Mouse (Mus musculus) midbrain, embryonic 12.5 days (tissue): ENCODE measurements around the gene Dazap1. TPM values are rescaled to one million over a fixed set of nuclear protein-coding genes. Genes with fewer than 3 reads are reported as not detected.
"Not testable (repeated sequence)": the region's sequence is repeated elsewhere in the genome, so short reads cannot be mapped to it uniquely, and the experiment has no call there.

Experiments used
- ATAC-seq: fragments of 200-750 bp; cut with Nextera tagmentation; 2 replicates; pipeline ENCODE4 v1.8.0; 2017; ENCODE audit warnings: low read depth, moderate TSS enrichment, moderate library complexity; ENCODE audit not compliant: low FRiP score
- H3K27ac ChIP-seq: fragments of 300-500 bp; sonication (generic); replicated peaks from 2 replicates; pipeline ENCODE4 v1.5.1; 2016; ENCODE audit warnings: mild to moderate bottlenecking
- H3K27me3 ChIP-seq: fragments of 300-500 bp; sonication (generic); 2 replicates; pipeline ENCODE4 v1.6.1; 2016; ENCODE audit warnings: mild to moderate bottlenecking
- H3K36me3 ChIP-seq: fragments of 300-500 bp; sonication (generic); 2 replicates; pipeline ENCODE4 v1.6.1; 2016
- H3K4me1 ChIP-seq: fragments of 300-500 bp; sonication (generic); 2 replicates; pipeline ENCODE4 v1.6.1; 2016
- H3K4me2 ChIP-seq: fragments of 300-500 bp; sonication (generic); replicated peaks from 2 replicates; pipeline ENCODE4 v1.6.1; 2016; ENCODE audit warnings: mild to moderate bottlenecking, moderate library complexity
- H3K4me3 ChIP-seq: fragments of 300-500 bp; sonication (generic); 2 replicates; pipeline ENCODE4 v1.5.1; 2016; ENCODE audit warnings: mild to moderate bottlenecking
- H3K9ac ChIP-seq: fragments of 300-500 bp; sonication (generic); replicated peaks from 2 replicates; pipeline ENCODE4 v1.6.1; 2016; ENCODE audit warnings: mild to moderate bottlenecking, moderate library complexity
- H3K9me3 ChIP-seq: fragments of 300-500 bp; sonication (generic); 2 replicates; pipeline ENCODE4 v1.6.1; 2016; ENCODE audit warnings: mild to moderate bottlenecking
- WGBS: fragments of 180-500 bp; shearing (Covaris S2); methylation state at CpG from one replicate; pipeline ENCODE4 v1.1.7; 2016; 5-methylcytosine and 5-hydroxymethylcytosine counted together
- polyA plus RNA-seq: library from polyadenylated mRNA; unstranded; fragments of >200 nt; fragmentation: Nextera tagmentation; extraction: Ambion mirVana; gene quantifications from 2 replicates; pipeline ENCODE4 v1.2.1, GENCODE M21; 2016

The Dazap1 gene
- 61.2 and 71.3 TPM in 2 replicates for polyA plus RNA-seq

- WGBS = under 1% methylated on average over 46 of the region's 49 CpGs
- Histone ChIP-seq H3K27ac (peak within 1 kb of the TSS; percentile 91), H3K9me3 (no peaks in the 10 kb centered on the region), H3K27me3 (no peaks in the 10 kb centered on the region; the same call in 1 of the 2 replicates), H3K4me2 (peak within 1 kb of the TSS; percentile 84), H3K36me3 (peaks cover 32% of the 10 kb centered on the region), H3K4me1 (peaks cover 42% of the 10 kb centered on the region), H3K9ac (peak within 1 kb of the TSS; percentile 66), H3K4me3 (peak within 1 kb of the TSS; percentile 44)
- ATAC-seq = peak; percentile 85
Measured at GRCm38 (mm10) chr10:80260642-80261584, at the start of gene Dazap1, which contains the start of gene Gamt. TSS of gene Dazap1 (plus strand) at chr10:80261486. TSS of gene Gamt (minus strand) at chr10:80261012.

GRCm38 (mm10) chr10:80211547-80212103 is 49.7 kb upstream of the Dazap1 start:
- H3K36me3 ChIP-seq, ATAC-seq, H3K4me2 ChIP-seq, H3K9me3 ChIP-seq, H3K27me3 ChIP-seq, H3K9ac ChIP-seq, H3K4me3 ChIP-seq, H3K27ac ChIP-seq: not testable (repeated sequence)
- peaks cover 43% of the 10 kb centered on the region for H3K4me1 ChIP-seq
- WGBS = 75% methylated on average over 7 of the region's 7 CpGs

DNA sequence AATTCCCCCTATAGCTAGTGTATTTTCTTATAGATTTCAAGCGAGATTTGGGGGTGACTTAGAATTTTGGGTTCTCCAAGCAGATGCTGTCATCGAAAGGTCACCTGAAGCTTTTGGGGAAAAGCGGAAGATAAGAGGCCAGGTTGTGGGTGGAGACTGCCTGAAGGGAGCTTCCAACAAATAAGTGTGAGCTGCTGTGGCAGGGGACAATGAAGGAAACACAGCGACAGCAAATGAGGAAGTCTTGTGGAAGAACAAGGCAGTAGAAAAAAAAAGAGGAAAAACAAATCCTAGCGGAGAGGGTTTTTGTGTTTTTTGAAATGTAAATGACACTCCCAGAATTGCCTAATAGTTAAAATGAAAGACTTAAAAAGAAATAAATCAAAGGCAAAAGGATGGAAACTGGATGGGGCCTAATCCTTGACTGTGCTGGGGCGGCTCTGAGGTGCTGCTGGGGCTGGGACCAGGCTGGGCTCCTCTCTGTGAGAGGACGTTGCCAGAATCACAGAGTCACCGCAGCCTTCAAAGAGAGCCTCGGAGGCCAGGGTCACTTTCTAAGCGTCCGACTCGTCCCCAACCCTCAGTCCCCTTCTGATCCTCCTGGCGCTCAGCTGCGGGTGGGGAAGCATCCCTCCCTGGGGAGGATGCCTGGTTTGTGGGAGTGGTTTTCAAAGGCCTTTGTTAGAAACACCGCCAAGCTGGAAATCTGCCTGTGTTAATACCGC is 46.1 kb upstream of the Dazap1 start:
- Histone ChIP-seq H3K9me3 (no peaks in the 10 kb centered on the region), H3K9ac (peak overlapping the region; percentile 41; the same call in 1 of the 2 replicates), H3K4me2 (no peak overlapping the region; the same call in 1 of the 2 replicates), H3K4me1 (peaks cover 17% of the 10 kb centered on the region), H3K4me3 (no peak overlapping the region), H3K36me3 (no peaks in the 10 kb centered on the region), H3K27ac (peak overlapping the region; percentile 80), H3K27me3 (no peaks in the 10 kb centered on the region)
- peak; percentile 71; the same call in 1 of the 2 replicates for ATAC-seq
- 10% methylated on average over 16 of the region's 16 CpGs for WGBS

DNA sequence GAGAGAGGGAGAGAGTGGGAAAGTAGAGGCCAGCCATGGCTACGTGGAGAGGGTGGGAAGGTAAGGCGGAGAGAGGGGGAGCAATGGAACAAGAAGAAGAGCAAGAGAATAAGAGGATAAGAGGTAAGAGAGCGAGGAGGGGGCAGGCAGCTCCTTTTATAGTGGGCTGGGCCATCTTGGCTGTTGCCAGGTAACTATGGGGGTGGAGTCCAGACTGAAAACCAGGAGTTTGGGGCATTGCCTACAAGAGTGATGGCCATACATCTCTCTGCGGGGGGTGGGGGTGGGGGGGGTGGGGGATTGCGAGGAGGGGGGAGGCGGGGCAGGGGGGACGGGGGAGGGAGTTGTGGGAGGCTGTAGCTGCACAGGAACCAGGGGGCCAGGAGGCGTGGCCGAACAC is 40.6 kb upstream of the Dazap1 start:
- Histone ChIP-seq H3K9ac (no peak overlapping the region), H3K4me2 (no peak overlapping the region), H3K4me3 (no peak overlapping the region), H3K27ac (no peak overlapping the region), H3K27me3 (0 out of 2 replicates have a peak, but pooled peaks cover 5% of the 10 kb centered on the region), H3K4me1 (peaks cover 15% of the 10 kb centered on the region), H3K9me3 (no peaks in the 10 kb centered on the region), H3K36me3 (no peaks in the 10 kb centered on the region)
- WGBS = 38% methylated on average over 7 of the region's 9 CpGs
- ATAC-seq = no peak

GRCm38 (mm10) chr10:80223137-80223536 is 38.1 kb upstream of the Dazap1 start:
- H3K9me3 ChIP-seq, H3K4me3 ChIP-seq, H3K4me2 ChIP-seq, H3K36me3 ChIP-seq, H3K27ac ChIP-seq, H3K27me3 ChIP-seq, H3K9ac ChIP-seq, ATAC-seq: not testable (repeated sequence)
- H3K4me1 ChIP-seq = peaks cover 31% of the 10 kb centered on the region
- WGBS = 87% methylated on average over 2 of the region's 2 CpGs

DNA sequence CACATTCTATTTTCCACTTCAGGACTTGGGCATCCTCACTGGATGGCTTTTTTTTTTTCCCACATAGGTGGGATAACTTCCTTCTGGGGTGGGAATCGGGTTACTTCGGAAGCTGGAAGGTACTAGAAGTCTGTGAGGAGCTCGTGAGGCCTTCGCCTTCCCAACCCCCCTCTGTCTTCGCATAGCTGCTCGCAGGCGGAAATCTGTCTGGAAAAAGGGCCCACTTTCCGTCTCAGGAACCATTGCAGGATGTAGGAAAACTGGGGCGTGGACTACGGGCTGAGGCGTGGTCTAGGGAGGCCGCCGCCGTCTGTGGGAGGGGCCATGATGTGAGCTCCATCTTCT is 35.2 kb upstream of the Dazap1 start:
- peaks cover 48% of the 10 kb centered on the region for H3K4me1 ChIP-seq

GRCm38 (mm10) chr10:80226416-80227165 is 34.7 kb upstream of the Dazap1 start, which contains the start of gene Mum1:
TSS of gene Mum1 (plus strand) at chr10:80226434.
- 1% methylated on average over 69 of the region's 75 CpGs for WGBS

More for the DNA sequence above, 35.2 kb upstream of the Dazap1 start:
- Histone ChIP-seq H3K27me3 (0 out of 2 replicates have a peak, but pooled peaks cover 3% of the 10 kb centered on the region), H3K4me3 (peak overlapping the region; percentile 89), H3K4me2 (peak overlapping the region; percentile 82), H3K36me3 (peaks cover 8% of the 10 kb centered on the region; the same call in 1 of the 2 replicates), H3K9me3 (no peaks in the 10 kb centered on the region), H3K27ac (peak overlapping the region; percentile 97), H3K9ac (peak overlapping the region; percentile 32; the same call in 1 of the 2 replicates)
- 0 out of 2 replicates have a peak, but pooled peaks have one; percentile 8 for ATAC-seq
- under 1% methylated on average over 14 of the region's 14 CpGs for WGBS

DNA sequence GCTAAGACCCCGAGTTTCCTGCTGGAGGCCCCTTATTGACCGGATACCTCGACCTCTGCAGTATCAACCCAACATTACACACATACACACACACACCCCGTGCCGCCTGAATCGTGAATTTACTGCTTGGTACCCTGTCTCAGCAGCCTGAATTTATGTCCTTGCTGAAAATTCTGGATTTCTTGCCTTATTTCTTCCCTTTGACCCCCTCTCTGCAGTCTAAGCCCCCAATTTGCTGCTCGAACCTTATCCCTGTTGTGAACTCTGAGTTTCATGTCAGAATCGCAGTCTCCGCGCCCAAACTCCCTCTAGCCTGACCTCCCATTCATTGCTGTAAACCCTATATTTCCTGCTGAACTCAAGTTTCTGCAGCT is 34.1 kb upstream of the Dazap1 start:
- H3K9me3 ChIP-seq = no peaks in the 10 kb centered on the region
- H3K4me1 ChIP-seq = peaks cover 46% of the 10 kb centered on the region
- peak overlapping the region; percentile 97 for H3K9ac ChIP-seq
- no peak for ATAC-seq
- peak overlapping the region; percentile 82 for H3K4me2 ChIP-seq
- peaks cover 14% of the 10 kb centered on the region for H3K36me3 ChIP-seq
- no peaks in the 10 kb centered on the region for H3K27me3 ChIP-seq
- peak overlapping the region; percentile 97 for H3K27ac ChIP-seq
- peak overlapping the region; percentile 89 for H3K4me3 ChIP-seq
- WGBS = 14% methylated on average over 10 of the region's 10 CpGs

More at GRCm38 (mm10) chr10:80226416-80227165, 34.7 kb upstream of the Dazap1 start, which contains the start of gene Mum1:
- Histone ChIP-seq H3K4me2 (peak within 1 kb of the TSS; percentile 82), H3K9ac (peak within 1 kb of the TSS; percentile 97), H3K27ac (peak within 1 kb of the TSS; percentile 97), H3K9me3 (no peaks in the 10 kb centered on the region), H3K27me3 (no peaks in the 10 kb centered on the region), H3K4me1 (peaks cover 45% of the 10 kb centered on the region), H3K36me3 (peaks cover 10% of the 10 kb centered on the region; the same call in 1 of the 2 replicates), H3K4me3 (peak within 1 kb of the TSS; percentile 89)
- ATAC-seq = peak; percentile 95

DNA sequence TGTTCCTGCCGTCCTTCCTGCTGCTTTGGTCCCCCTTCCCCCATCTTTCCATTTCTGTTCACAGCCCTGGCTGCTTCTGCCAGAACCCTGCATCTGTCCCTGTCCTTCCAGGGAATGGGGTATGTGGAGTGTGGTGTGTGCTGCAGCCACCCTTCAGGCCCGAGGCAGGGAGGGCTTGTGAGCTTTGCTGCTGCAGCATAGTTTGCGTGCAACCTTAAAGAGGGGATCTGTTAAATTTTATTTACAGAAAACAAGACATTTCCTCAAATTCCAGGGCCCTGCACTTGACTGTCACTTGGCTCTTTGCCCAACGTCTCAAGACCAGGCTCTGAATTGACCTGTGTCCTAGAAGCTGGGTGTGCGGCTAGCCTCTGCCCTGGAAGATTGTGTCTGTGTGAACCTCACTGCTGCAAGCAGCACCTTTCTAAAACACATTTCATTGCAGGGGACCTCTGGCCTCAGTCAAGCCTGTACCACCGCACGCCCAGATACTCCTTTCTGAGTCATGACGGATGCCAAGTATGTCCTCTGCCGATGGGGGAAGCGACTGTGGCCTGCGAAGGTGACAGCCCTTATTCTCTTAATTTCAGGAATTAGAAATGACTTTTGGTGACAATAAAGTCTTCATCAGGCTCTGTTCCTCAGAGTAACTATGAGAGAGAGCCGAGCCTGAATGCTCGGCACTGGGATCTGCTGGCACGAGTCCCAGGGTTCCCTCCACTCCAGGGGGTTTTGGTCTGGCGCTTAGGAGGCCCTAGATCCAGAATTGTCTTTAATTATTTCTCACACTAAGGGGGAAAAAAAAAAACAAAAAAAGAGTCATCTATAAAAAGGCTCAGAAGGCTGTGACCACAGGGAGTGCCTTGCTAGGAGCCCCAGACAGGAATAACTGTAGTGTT is 33.2 kb upstream of the Dazap1 start:
- Histone ChIP-seq H3K4me3 (peak overlapping the region; percentile 89), H3K27me3 (no peaks in the 10 kb centered on the region), H3K4me1 (peaks cover 56% of the 10 kb centered on the region), H3K36me3 (peaks cover 24% of the 10 kb centered on the region), H3K9me3 (no peaks in the 10 kb centered on the region), H3K9ac (peak overlapping the region; percentile 97), H3K4me2 (peak overlapping the region; percentile 82), H3K27ac (peak overlapping the region; percentile 97)
- no peak for ATAC-seq
- WGBS = 44% methylated on average over 15 of the region's 15 CpGs

- H3K4me3 ChIP-seq = peak overlapping the region; percentile 89
Measured at GRCm38 (mm10) chr10:80236145-80236825, 25.0 kb upstream of the Dazap1 start.

More at GRCm38 (mm10) chr10:80236145-80236825, 25.0 kb upstream of the Dazap1 start:
- Histone ChIP-seq H3K36me3 (peaks cover 97% of the 10 kb centered on the region), H3K9me3 (no peaks in the 10 kb centered on the region), H3K9ac (peak overlapping the region; percentile 73; the same call in 1 of the 2 replicates), H3K4me2 (peak overlapping the region; percentile 82), H3K27ac (no peak overlapping the region), H3K27me3 (peaks cover 21% of the 10 kb centered on the region), H3K4me1 (peaks cover 32% of the 10 kb centered on the region)
- ATAC-seq = no peak
- WGBS = 84% methylated on average over 13 of the region's 13 CpGs
